Mouse (Mus musculus): Measurements from ENCODE around the gene Pde10a.

Gene Pde10a

GRCm38 (mm10) chr17:8972152-8972854 is 447.1 kb downstream of the Pde10a start:
- DNase-seq (ENCODE audit: low read depth): no peak

- DNase-seq (ENCODE audit: low read depth): no peak
Observed at GRCm38 (mm10) chr17:8973331-8973730, 448.2 kb downstream of the Pde10a start.

- DNase-seq (ENCODE audit: low read depth): no peak
Observed at GRCm38 (mm10) chr17:8974423-8974822, 449.3 kb downstream of the Pde10a start.

- DNase-seq (ENCODE audit: low read depth): no peak
Observed at GRCm38 (mm10) chr17:8974823-8975397, 449.7 kb downstream of the Pde10a start.

- DNase-seq (ENCODE audit: low read depth): no peak
Observed at GRCm38 (mm10) chr17:8976745-8977144, 451.6 kb downstream of the Pde10a start.

- no peak for DNase-seq (ENCODE audit: low read depth)
Observed at GRCm38 (mm10) chr17:8977271-8977670, 452.1 kb downstream of the Pde10a start.

GRCm38 (mm10) chr17:8983576-8983975 is 458.4 kb downstream of the Pde10a start:
- DNase-seq (ENCODE audit: low read depth): no peak

GRCm38 (mm10) chr17:8985714-8986113 is 460.5 kb downstream of the Pde10a start:
- DNase-seq (ENCODE audit: low read depth): no peak

- no peak for DNase-seq (ENCODE audit: low read depth)
Observed at GRCm38 (mm10) chr17:8986551-8986950, 461.4 kb downstream of the Pde10a start.

GRCm38 (mm10) chr17:8987369-8987768 is 462.2 kb downstream of the Pde10a start:
- DNase-seq (ENCODE audit: low read depth): no peak

GRCm38 (mm10) chr17:8988119-8988807 is 463.1 kb downstream of the Pde10a start, which contains the start of gene 1700010I14Rik:
Gene 1700010I14Rik, plus strand, starts transcription at chr17:8988333.
- DNase-seq (ENCODE audit: low read depth): peak; percentile 62

- DNase-seq (ENCODE audit: low read depth): peak; percentile 32
Observed at GRCm38 (mm10) chr17:8991160-8991559, 466.0 kb downstream of the Pde10a start.

GRCm38 (mm10) chr17:8995344-8995743 is 470.2 kb downstream of the Pde10a start:
- DNase-seq (ENCODE audit: low read depth): no peak

GRCm38 (mm10) chr17:9002438-9002837 is 477.3 kb downstream of the Pde10a start:
- no peak for DNase-seq (ENCODE audit: low read depth)

GRCm38 (mm10) chr17:9004516-9004915 is 479.3 kb downstream of the Pde10a start:
- DNase-seq (ENCODE audit: low read depth): no peak

- DNase-seq (ENCODE audit: low read depth): no peak
Observed at GRCm38 (mm10) chr17:9023198-9023942, 498.2 kb downstream of the Pde10a start.

GRCm38 (mm10) chr17:9030181-9030580 is 505.0 kb downstream of the Pde10a start:
- no peak for DNase-seq (ENCODE audit: low read depth)

GRCm38 (mm10) chr17:9031241-9032141 is 506.3 kb downstream of the Pde10a start:
- DNase-seq (ENCODE audit: low read depth): peak; percentile 61

- no peak for DNase-seq (ENCODE audit: low read depth)
Observed at GRCm38 (mm10) chr17:9032362-9033044, 507.3 kb downstream of the Pde10a start.

- DNase-seq (ENCODE audit: low read depth): no peak
Observed at GRCm38 (mm10) chr17:9033511-9033910, 508.3 kb downstream of the Pde10a start.

Measured in c-Kit-positive CD71-negative TER-119-negative erythroid progenitor cells, embryonic 14.5 days (primary cell).